Mouse (Mus musculus): ENCODE measurements around the gene Ccl27a.
"Not testable (repeated sequence)": the region's sequence is repeated elsewhere in the genome, so short reads cannot be mapped to it uniquely, and the experiment has no call there.

The Ccl27a gene

GRCm38 (mm10) chr4:41774002-41774401 is at the start of gene Ccl27a:
Gene Ccl27a (minus strand): TSS chr4:41774247.
- not testable (repeated sequence) for DNase-seq (ENCODE audit: low read depth, low spot score)

GRCm38 (mm10) chr4:41783197-41783596 is 9.2 kb upstream of the Ccl27a start:
- not testable (repeated sequence) for DNase-seq (ENCODE audit: low read depth, low spot score)

GRCm38 (mm10) chr4:41782711-41783110 is 8.7 kb upstream of the Ccl27a start:
- DNase-seq (ENCODE audit: low read depth, low spot score): not testable (repeated sequence)

GRCm38 (mm10) chr4:41781748-41782485 is 7.9 kb upstream of the Ccl27a start:
- not testable (repeated sequence) for DNase-seq (ENCODE audit: low read depth, low spot score)

GRCm38 (mm10) chr4:41781271-41781670 is 7.2 kb upstream of the Ccl27a start:
- not testable (repeated sequence) for DNase-seq (ENCODE audit: low read depth, low spot score)

GRCm38 (mm10) chr4:41775840-41776239 is 1.8 kb upstream of the Ccl27a start:
- DNase-seq (ENCODE audit: low read depth, low spot score): not testable (repeated sequence)

GRCm38 (mm10) chr4:41774506-41774905 is 459 bp upstream of the Ccl27a start:
- not testable (repeated sequence) for DNase-seq (ENCODE audit: low read depth, low spot score)

GRCm38 (mm10) chr4:41773502-41773901 is 545 bp downstream of the Ccl27a start:
- DNase-seq (ENCODE audit: low read depth, low spot score): not testable (repeated sequence)

GRCm38 (mm10) chr4:41772946-41773345 is 1.1 kb downstream of the Ccl27a start:
- DNase-seq (ENCODE audit: low read depth, low spot score): not testable (repeated sequence)

- DNase-seq (ENCODE audit: low read depth, low spot score): not testable (repeated sequence)
These were observed 6.7 kb downstream of the Ccl27a start for GRCm38 (mm10) chr4:41767301-41767700.

GRCm38 (mm10) chr4:41763176-41763575 is 10.9 kb downstream of the Ccl27a start:
- not testable (repeated sequence) for DNase-seq (ENCODE audit: low read depth, low spot score)

- DNase-seq (ENCODE audit: low read depth, low spot score): not testable (repeated sequence)
These were observed 11.3 kb downstream of the Ccl27a start for GRCm38 (mm10) chr4:41762688-41763114.

- DNase-seq (ENCODE audit: low read depth, low spot score): no peak
These were observed 11.9 kb downstream of the Ccl27a start for GRCm38 (mm10) chr4:41762099-41762687.

- DNase-seq (ENCODE audit: low read depth, low spot score): no peak
These were observed 12.4 kb downstream of the Ccl27a start for GRCm38 (mm10) chr4:41761680-41762079.

GRCm38 (mm10) chr4:41760911-41761310 is 13.1 kb downstream of the Ccl27a start:
- DNase-seq (ENCODE audit: low read depth, low spot score): no peak

GRCm38 (mm10) chr4:41760288-41760721 is 13.7 kb downstream of the Ccl27a start:
- no peak for DNase-seq (ENCODE audit: low read depth, low spot score)

GRCm38 (mm10) chr4:41759656-41760287 is 14.3 kb downstream of the Ccl27a start:
- no peak for DNase-seq (ENCODE audit: low read depth, low spot score)

- DNase-seq (ENCODE audit: low read depth, low spot score): no peak
These were observed 14.8 kb downstream of the Ccl27a start for GRCm38 (mm10) chr4:41759206-41759605.

- DNase-seq (ENCODE audit: low read depth, low spot score): no peak
These were observed 15.3 kb downstream of the Ccl27a start for GRCm38 (mm10) chr4:41758701-41759100.

- DNase-seq (ENCODE audit: low read depth, low spot score): no peak
These were observed 16.0 kb downstream of the Ccl27a start for GRCm38 (mm10) chr4:41758021-41758420.

GRCm38 (mm10) chr4:41757321-41757720 is 16.7 kb downstream of the Ccl27a start:
- DNase-seq (ENCODE audit: low read depth, low spot score): no peak

GRCm38 (mm10) chr4:41756440-41756839 is 17.6 kb downstream of the Ccl27a start:
- DNase-seq (ENCODE audit: low read depth, low spot score): no peak

Measured in A20 (cell line).